Mouse (Mus musculus) embryonic facial prominence, embryonic 14.5 days (tissue): ENCODE data around the gene Klf9. TPM values are rescaled to one million over a fixed set of nuclear protein-coding genes. Genes with fewer than 3 reads are reported as not detected.

Experiments used
- ATAC-seq: fragments of 200-750 bp; cut with Nextera tagmentation; 2 replicates; pipeline ENCODE4 v1.8.0; 2017; ENCODE audit warnings: low read depth, moderate number of reproducible peaks, moderate TSS enrichment
- DNase-seq: peaks from one replicate; pipeline ENCODE4 v3.0.0-alpha.2; 2015; ENCODE audit warnings: low spot score
- H3K27ac ChIP-seq: fragments of 300-500 bp; sonication (generic); replicated peaks from 2 replicates; pipeline ENCODE4 v1.5.1; 2014; ENCODE audit warnings: low read depth, mild to moderate bottlenecking, low read length, moderate library complexity
- H3K27me3 ChIP-seq: fragments of 300-500 bp; sonication (generic); replicated peaks from 2 replicates; pipeline ENCODE4 v1.6.1; 2014; ENCODE audit warnings: low read length; ENCODE audit not compliant: control insufficient read depth, insufficient read depth
- H3K36me3 ChIP-seq: fragments of 300-500 bp; sonication (generic); 2 replicates; pipeline ENCODE4 v1.6.1; 2014; ENCODE audit warnings: low read length, mixed read lengths; ENCODE audit not compliant: control insufficient read depth, insufficient read depth
- H3K4me1 ChIP-seq: fragments of 300-500 bp; sonication (generic); 2 replicates; pipeline ENCODE4 v1.6.1; 2014; ENCODE audit warnings: antibody characterized with exemption, low read length; ENCODE audit not compliant: control insufficient read depth, insufficient read depth
- H3K4me2 ChIP-seq: fragments of 300-500 bp; sonication (generic); 2 replicates; pipeline ENCODE4 v1.6.1; 2014; ENCODE audit warnings: low read depth, mild to moderate bottlenecking, low read length, moderate library complexity, mixed read lengths
- H3K4me3 ChIP-seq: fragments of 300-500 bp; sonication (generic); 2 replicates; pipeline ENCODE4 v1.5.1; 2014; ENCODE audit warnings: low read depth, mild to moderate bottlenecking, low read length
- H3K9ac ChIP-seq: fragments of 300-500 bp; sonication (generic); 2 replicates; pipeline ENCODE4 v1.6.1; 2014; ENCODE audit warnings: low read depth, mild to moderate bottlenecking, low read length, moderate library complexity, mixed read lengths
- H3K9me3 ChIP-seq: fragments of 300-500 bp; sonication (generic); 2 replicates; pipeline ENCODE4 v1.6.1; 2016; ENCODE audit warnings: low read length; ENCODE audit not compliant: control insufficient read depth
- WGBS: fragments of 180-500 bp; shearing (Covaris S2); extraction: QIAGEN DNeasy Blood & Tissue Kit; methylation state at CpG from one replicate; pipeline ENCODE4 v1.1.7; 2014; 5-methylcytosine and 5-hydroxymethylcytosine counted together
- polyA plus RNA-seq: library from polyadenylated mRNA; unstranded; fragments of >200 nt; fragmentation: Nextera tagmentation; extraction: Ambion mirVana; gene quantifications from 2 replicates; pipeline ENCODE4 v1.2.1, GENCODE M21; 2014

Klf9 gene
- polyA plus RNA-seq, 1 experiment from 2014 or later, result 4.5 TPM

- under 1% methylated on average over 46 of the region's 55 CpGs for WGBS
Measured at GRCm38 (mm10) chr19:23135349-23136201, 5.5 kb upstream of the Klf9 start.

GRCm38 (mm10) chr19:23136202-23136850 lies 4.7 kb upstream of the Klf9 start:
- ATAC-seq (no peak), DNase-seq (peak; percentile 40)
- Histone ChIP-seq H3K4me3 (peak overlapping the region; percentile 43), H3K4me1 (peaks cover 13% of the 10 kb centered on the region), H3K27me3 (peaks cover 47% of the 10 kb centered on the region), H3K4me2 (peak overlapping the region; percentile 95), H3K27ac (peak overlapping the region; percentile 62; the same call in 1 of the 2 replicates), H3K9me3 (no peaks in the 10 kb centered on the region), H3K36me3 (no peaks in the 10 kb centered on the region), H3K9ac (peak overlapping the region; percentile 56)
- 2% methylated on average over 24 of the region's 27 CpGs for WGBS

More at GRCm38 (mm10) chr19:23135349-23136201, 5.5 kb upstream of the Klf9 start:
- H3K4me1 ChIP-seq, result peaks cover 13% of the 10 kb centered on the region
- H3K27me3 ChIP-seq, result peaks cover 47% of the 10 kb centered on the region
- H3K9ac ChIP-seq, result peak overlapping the region; percentile 56
- peak overlapping the region; percentile 43 for H3K4me3 ChIP-seq
- H3K36me3 ChIP-seq, result no peaks in the 10 kb centered on the region
- H3K9me3 ChIP-seq, result no peaks in the 10 kb centered on the region
- peak overlapping the region; percentile 62 for H3K27ac ChIP-seq
- DNase-seq (peak; percentile 91), ATAC-seq (peak; percentile 52)
- H3K4me2 ChIP-seq, result peak overlapping the region; percentile 95

GRCm38 (mm10) chr19:23137295-23137694 lies 3.7 kb upstream of the Klf9 start:
- H3K27me3 ChIP-seq, result peaks cover 47% of the 10 kb centered on the region
- no peak for ATAC-seq
- WGBS, result 53% methylated on average over 2 of the region's 2 CpGs

GRCm38 (mm10) chr19:23139756-23140470 lies 1.1 kb upstream of the Klf9 start:
- Histone ChIP-seq H3K4me1 (peaks cover 21% of the 10 kb centered on the region), H3K9ac (no peak overlapping the region), H3K27ac (no peak overlapping the region), H3K4me2 (peak overlapping the region; percentile 91), H3K27me3 (peaks cover 35% of the 10 kb centered on the region), H3K4me3 (peak overlapping the region; percentile 68), H3K9me3 (no peaks in the 10 kb centered on the region), H3K36me3 (no peaks in the 10 kb centered on the region)
- DNase-seq, result no peak
- 46% methylated on average over 12 of the region's 12 CpGs for WGBS
- ATAC-seq, result no peak

More at GRCm38 (mm10) chr19:23137295-23137694, 3.7 kb upstream of the Klf9 start:
- Histone ChIP-seq H3K36me3 (no peaks in the 10 kb centered on the region), H3K4me1 (peaks cover 14% of the 10 kb centered on the region), H3K4me2 (no peak overlapping the region), H3K27ac (no peak overlapping the region), H3K9me3 (no peaks in the 10 kb centered on the region), H3K4me3 (no peak overlapping the region), H3K9ac (no peak overlapping the region)
- no peak for DNase-seq

- H3K9me3 ChIP-seq, result no peaks in the 10 kb centered on the region
- under 1% methylated on average over 34 of the region's 94 CpGs for WGBS
- peak overlapping the region; percentile 68 for H3K4me3 ChIP-seq
- peak; percentile 75 for DNase-seq
- peak overlapping the region; percentile 91 for H3K4me2 ChIP-seq
- peak overlapping the region; percentile 76 for H3K9ac ChIP-seq
- ATAC-seq, result peak; percentile 12
- no peaks in the 10 kb centered on the region for H3K36me3 ChIP-seq
- peak overlapping the region; percentile 90 for H3K27ac ChIP-seq
- H3K4me1 ChIP-seq, result peaks cover 7% of the 10 kb centered on the region; the same call in 1 of the 2 replicates
- peaks cover 18% of the 10 kb centered on the region for H3K27me3 ChIP-seq
Measured at GRCm38 (mm10) chr19:23141391-23142281, 610 bp downstream of the Klf9 start.

- H3K27ac ChIP-seq, result no peak overlapping the region
- 3% methylated on average over 24 of the region's 28 CpGs for WGBS
- peak; percentile 45 for DNase-seq
- ATAC-seq, result no peak
- peak overlapping the region; percentile 91 for H3K4me2 ChIP-seq
- no peaks in the 10 kb centered on the region for H3K9me3 ChIP-seq
- peak overlapping the region; percentile 76 for H3K9ac ChIP-seq
- peaks cover 10% of the 10 kb centered on the region for H3K27me3 ChIP-seq
- H3K4me1 ChIP-seq, result peaks cover 7% of the 10 kb centered on the region; the same call in 1 of the 2 replicates
- peak overlapping the region; percentile 68 for H3K4me3 ChIP-seq
- no peaks in the 10 kb centered on the region for H3K36me3 ChIP-seq
Measured at GRCm38 (mm10) chr19:23142427-23143073, 1.5 kb downstream of the Klf9 start.

GRCm38 (mm10) chr19:23143074-23143445 lies 2.0 kb downstream of the Klf9 start:
- 64% methylated on average over 7 of the region's 7 CpGs for WGBS
- H3K4me1 ChIP-seq, result peaks cover 7% of the 10 kb centered on the region; the same call in 1 of the 2 replicates
- H3K9me3 ChIP-seq, result no peaks in the 10 kb centered on the region
- H3K27me3 ChIP-seq, result peaks cover 10% of the 10 kb centered on the region
- no peak overlapping the region for H3K27ac ChIP-seq
- H3K9ac ChIP-seq, result no peak overlapping the region
- H3K4me3 ChIP-seq, result peak overlapping the region; percentile 68
- H3K4me2 ChIP-seq, result peak overlapping the region; percentile 91
- no peak for DNase-seq
- H3K36me3 ChIP-seq, result no peaks in the 10 kb centered on the region
- ATAC-seq, result no peak
